In genomic region chr5:65951513-65951909, GRCm38 (mm10) we compare ENCODE assay signal across 9 mouse cellular contexts. TPM values are rescaled to one million over a fixed set of nuclear protein-coding genes. Genes with fewer than 3 reads are reported as not detected.
DNase-seq lines count a peak whose midpoint lies in the region; ATAC-seq and TF ChIP-seq lines count a peak whose summit lies in the region.
"Had no signal": no experiment of that assay in that cellular context is flagged by ENCODE, and none has a peak within 500 bp of the region (broad histone marks: within the 10 kb centered on the region; RNA-seq: fewer than 3 reads in every experiment).

No protein-coding gene starts in this region.

- H3K4me1 ChIP-seq in lung, postnatal 0 days (ENCODE audit: insufficient read depth, low read depth, low read length): no peaks in the 10 kb centered on the region
- no peaks in the 10 kb centered on the region; the same call in 1 of the 2 replicates for H3K4me1 ChIP-seq in bone marrow, adult 2 months (ENCODE audit: control insufficient read depth, insufficient read depth, low read length)

- H3K4me2 ChIP-seq in lung, postnatal 0 days (replicated peaks; ENCODE audit: low read depth, low read length): no peak overlapping the region

- TF ChIP-seq POLR2A in bone marrow, adult 2 months (IDR thresholded peaks at IDR 0.05; ENCODE audit: borderline replicate concordance, control insufficient read depth, low read depth, low read length): no peak

- no peak for ATAC-seq in lung, postnatal 0 days
- no peak for ATAC-seq in erythroid progenitor cell, adult 5-6 weeks (replicated peaks; ENCODE audit: low FRiP score, poor library complexity, severe bottlenecking)

- H3K27ac ChIP-seq in lung, postnatal 0 days (ENCODE audit: low read length): no peak overlapping the region
- H3K27ac ChIP-seq in bone marrow, adult 2 months (ENCODE audit: control insufficient read depth, insufficient read depth, low read depth, low read length, poor library complexity): no peak overlapping the region

- 74% methylated on average over 4 of the region's 4 CpGs for WGBS in lung, postnatal 0 days
- WGBS in bone marrow, adult 2 months: 54% methylated on average over 4 of the region's 4 CpGs

- H3K36me3 ChIP-seq in lung, postnatal 0 days (ENCODE audit: insufficient read depth, low read length): no peaks in the 10 kb centered on the region

- no peaks in the 10 kb centered on the region for H3K9me3 ChIP-seq in lung, postnatal 0 days (ENCODE audit: low read length)

- H3K9ac ChIP-seq in lung, postnatal 0 days (replicated peaks; ENCODE audit: low read depth): no peak overlapping the region

- peak; percentile 53 for TF ChIP-seq CTCF in lung, postnatal 0 days (IDR thresholded peaks at IDR 0.05)
- peak; percentile 37; the same call in 1 of the 2 replicates for TF ChIP-seq CTCF in bone marrow, adult 2 months (IDR thresholded peaks at IDR 0.05; ENCODE audit: control insufficient read depth, insufficient read depth, low read length)

- no peaks in the 10 kb centered on the region for H3K27me3 ChIP-seq in lung, postnatal 0 days (replicated peaks; ENCODE audit: insufficient read depth, low read length)

- no peak for DNase-seq in lung, postnatal 0 days (ENCODE audit: low spot score)
- no peak for DNase-seq in lung, adult 18-20 months
- DNase-seq in mesoderm, embryonic 11.5 days (ENCODE audit: low read depth, low spot score): peak; percentile 36
- DNase-seq in thymus, postnatal 14 days: peak; percentile 71
- DNase-seq in layer of hippocampus, postnatal 14 days (ENCODE audit: low spot score in 2 of 2): no peak
- no peak for DNase-seq in layer of hippocampus, adult 9-11 months
- DNase-seq: cerebellum, adult 18-20 months had no signal

- no peak overlapping the region for H3K4me3 ChIP-seq in lung, postnatal 0 days (ENCODE audit: low read depth, low read length)
- H3K4me3 ChIP-seq in bone marrow, adult 2 months (replicated peaks; ENCODE audit: control insufficient read depth, low read depth, low read length): no peak overlapping the region

- no peak for TF ChIP-seq EP300 in lung, postnatal 0 days (IDR thresholded peaks at IDR 0.05)

RNA-seq across cellular contexts. Expression of gene Chrna9, which starts 16.8 kb away (rescaled TPM):
- polyA plus RNA-seq in lung, postnatal 0 days (2015; fragmentation: Nextera tagmentation; extraction: Ambion mirVana): 0.20 TPM in 1 of 2 replicates, not detected in the other
- polyA plus RNA-seq in bone marrow, adult 2 months (2011; ENCODE audit: insufficient read depth, insufficient read length, low replicate concordance, missing spikeins): 2.8 TPM in 1 of 2 replicates, not detected in the other
- total RNA-seq in layer of hippocampus, postnatal 14 days (2021): not detected
- total RNA-seq in erythroid progenitor cell, adult 5-6 weeks (2015; ENCODE audit: low replicate concordance): not detected in 2 replicates
- not detected in 2 replicates for total RNA-seq in erythroid progenitor cell, adult 5-6 weeks (2017; ENCODE audit: low replicate concordance)

RNA-seq across cellular contexts. Expression of gene 9130230L23Rik, which starts 52.6 kb away (rescaled TPM):
- 1.7 TPM in 2 replicates for polyA plus RNA-seq in lung, postnatal 0 days (2015; fragmentation: Nextera tagmentation; extraction: Ambion mirVana)
- 1.8 TPM in 1 of 2 replicates, not detected in the other for polyA plus RNA-seq in bone marrow, adult 2 months (2011; ENCODE audit: insufficient read depth, insufficient read length, low replicate concordance, missing spikeins)
- under 1 TPM in 1 of 2 experiments, not detected in 1; 0.23 TPM for total RNA-seq in layer of hippocampus, postnatal 14 days (2021)
- not detected in 2 replicates for total RNA-seq in erythroid progenitor cell, adult 5-6 weeks (2015; ENCODE audit: low replicate concordance)
- total RNA-seq in erythroid progenitor cell, adult 5-6 weeks (2017; ENCODE audit: low replicate concordance): not detected in 2 replicates

Comparison
In these comparisons a context has a peak if more than half of its experiments do, and no peak if none do; other contexts are left out.
1. DNase-seq: peak in mesoderm, embryonic 11.5 days (single experiment) and thymus, postnatal 14 days (single experiment); none in lung, postnatal 0 days (single experiment), lung, adult 18-20 months (0 of 2), layer of hippocampus, postnatal 14 days (0 of 2) and layer of hippocampus, adult 9-11 months (single experiment).